Mouse (Mus musculus): ENCODE measurements around the gene Cit. TPM values are rescaled to one million over a fixed set of nuclear protein-coding genes. Genes with fewer than 3 reads are reported as not detected.

The Cit gene
- polyA plus RNA-seq, 1 experiment: 8.5 TPM

GRCm38 (mm10) chr5:116048321-116048720 is 203.2 kb downstream of the Cit start:
- Histone ChIP-seq H3K79me2 (ENCODE audit: control insufficient read depth, insufficient read depth) (no peaks in the 10 kb centered on the region), H3K27me3 (ENCODE audit: control insufficient read depth, insufficient read depth, insufficient read length) (peaks cover 13% of the 10 kb centered on the region), H3K4me2 (ENCODE audit: low read depth) (no peak overlapping the region), H3K4me3 (no peak overlapping the region), H3ac (ENCODE audit: control insufficient read depth, insufficient read length) (no peak overlapping the region), H3K36me3 (ENCODE audit: control insufficient read depth, insufficient read depth) (no peaks in the 10 kb centered on the region)
- TF ChIP-seq MYOG (IDR thresholded peaks at IDR 0.05; ENCODE audit: control insufficient read depth in 1 of 3, insufficient read depth in 1 of 3, insufficient read length in 2 of 3, low read depth in 2 of 3): no peak
- no peak for TF ChIP-seq E2F4 (IDR thresholded peaks at IDR 0.05; ENCODE audit: insufficient read depth)

GRCm38 (mm10) chr5:116049821-116050220 is 204.7 kb downstream of the Cit start:
- no peak overlapping the region for H3K4me3 ChIP-seq
- no peak overlapping the region for H3K4me2 ChIP-seq (ENCODE audit: low read depth)
- no peaks in the 10 kb centered on the region for H3K36me3 ChIP-seq (ENCODE audit: control insufficient read depth, insufficient read depth)
- H3K79me2 ChIP-seq (ENCODE audit: control insufficient read depth, insufficient read depth): no peaks in the 10 kb centered on the region
- H3ac ChIP-seq (ENCODE audit: control insufficient read depth, insufficient read length): no peak overlapping the region
- TF ChIP-seq E2F4 (IDR thresholded peaks at IDR 0.05; ENCODE audit: insufficient read depth) (no peak), POLR2AphosphoS2 (IDR thresholded peaks at IDR 0.05; ENCODE audit: insufficient read length, low read depth) (no peak), POLR2A (IDR thresholded peaks at IDR 0.05; ENCODE audit: insufficient read length, low read depth) (no peak)
- peaks cover 22% of the 10 kb centered on the region for H3K27me3 ChIP-seq (ENCODE audit: control insufficient read depth, insufficient read depth, insufficient read length)

DNA sequence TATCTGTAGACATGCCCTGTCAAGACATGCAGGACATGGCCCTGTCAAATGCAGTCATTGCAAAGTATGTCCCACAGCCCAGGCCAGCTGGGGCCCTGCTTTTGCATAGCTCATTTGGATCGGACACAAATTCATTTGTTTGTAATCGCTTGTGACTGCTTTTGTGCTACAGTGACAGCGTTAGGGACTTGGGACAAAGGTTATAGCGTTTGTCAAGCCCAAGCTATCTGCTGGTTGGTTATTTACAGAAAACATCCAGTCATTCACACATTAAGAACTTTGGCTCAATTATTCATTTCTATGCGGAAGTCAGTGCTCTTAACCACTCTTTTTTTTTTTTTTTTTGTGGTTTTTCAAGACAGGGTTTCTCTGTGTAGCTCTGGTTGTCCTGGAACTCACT is 207.1 kb downstream of the Cit start:
- Histone ChIP-seq H3K4me2 (ENCODE audit: low read depth) (no peak overlapping the region), H3K79me2 (ENCODE audit: control insufficient read depth, insufficient read depth) (no peaks in the 10 kb centered on the region), H3K27me3 (ENCODE audit: control insufficient read depth, insufficient read depth, insufficient read length) (peaks cover 22% of the 10 kb centered on the region), H3K36me3 (ENCODE audit: control insufficient read depth, insufficient read depth) (no peaks in the 10 kb centered on the region), H3K4me3 (no peak overlapping the region), H3ac (ENCODE audit: control insufficient read depth, insufficient read length) (no peak overlapping the region)
- TF ChIP-seq POLR2A (IDR thresholded peaks at IDR 0.05; ENCODE audit: insufficient read length, low read depth) (no peak), MYOG (IDR thresholded peaks at IDR 0.05; ENCODE audit: control insufficient read depth in 1 of 3, insufficient read depth in 1 of 3, insufficient read length in 2 of 3, low read depth in 2 of 3) (no peak), CEBPB (IDR thresholded peaks at IDR 0.05; ENCODE audit: insufficient read depth, poor library complexity, severe bottlenecking) (no peak), TCF12 (IDR thresholded peaks at IDR 0.05; ENCODE audit: insufficient read depth, poor library complexity, severe bottlenecking) (no peak), POLR2AphosphoS2 (IDR thresholded peaks at IDR 0.05; ENCODE audit: insufficient read length, low read depth) (no peak), E2F4 (IDR thresholded peaks at IDR 0.05; ENCODE audit: insufficient read depth) (no peak), MYOD1 (IDR thresholded peaks at IDR 0.05; ENCODE audit: control insufficient read depth in 1 of 3, insufficient read length in 2 of 3, low read depth in 2 of 3) (no peak), TCF3 (IDR thresholded peaks at IDR 0.05; ENCODE audit: insufficient read length, low read depth) (no peak), REST (IDR thresholded peaks at IDR 0.05; ENCODE audit: insufficient read depth, insufficient read length) (no peak), USF1 (IDR thresholded peaks at IDR 0.05; ENCODE audit: low read depth) (no peak), MAX (IDR thresholded peaks at IDR 0.05; ENCODE audit: low read depth) (no peak), SRF (IDR thresholded peaks at IDR 0.05; ENCODE audit: control insufficient read depth, insufficient read length, low read depth) (no peak)

GRCm38 (mm10) chr5:116052826-116053225 is 207.7 kb downstream of the Cit start:
- Histone ChIP-seq H3K36me3 (ENCODE audit: control insufficient read depth, insufficient read depth) (no peaks in the 10 kb centered on the region), H3ac (ENCODE audit: control insufficient read depth, insufficient read length) (no peak overlapping the region), H3K27me3 (ENCODE audit: control insufficient read depth, insufficient read depth, insufficient read length) (peaks cover 26% of the 10 kb centered on the region), H3K4me3 (no peak overlapping the region), H3K4me2 (ENCODE audit: low read depth) (no peak overlapping the region), H3K79me2 (ENCODE audit: control insufficient read depth, insufficient read depth) (no peaks in the 10 kb centered on the region)
- no peak for TF ChIP-seq MYOD1 (IDR thresholded peaks at IDR 0.05; ENCODE audit: control insufficient read depth in 1 of 3, insufficient read length in 2 of 3, low read depth in 2 of 3)
- TF ChIP-seq MAX (IDR thresholded peaks at IDR 0.05; ENCODE audit: low read depth): no peak
- TF ChIP-seq REST (IDR thresholded peaks at IDR 0.05; ENCODE audit: insufficient read depth, insufficient read length): no peak
- no peak for TF ChIP-seq POLR2A (IDR thresholded peaks at IDR 0.05; ENCODE audit: insufficient read length, low read depth)
- no peak for TF ChIP-seq SRF (IDR thresholded peaks at IDR 0.05; ENCODE audit: control insufficient read depth, insufficient read length, low read depth)
- no peak for TF ChIP-seq USF1 (IDR thresholded peaks at IDR 0.05; ENCODE audit: low read depth)
- no peak for TF ChIP-seq MYOG (IDR thresholded peaks at IDR 0.05; ENCODE audit: control insufficient read depth in 1 of 3, insufficient read depth in 1 of 3, insufficient read length in 2 of 3, low read depth in 2 of 3)
- no peak for TF ChIP-seq E2F4 (IDR thresholded peaks at IDR 0.05; ENCODE audit: insufficient read depth)
- no peak for TF ChIP-seq TCF3 (IDR thresholded peaks at IDR 0.05; ENCODE audit: insufficient read length, low read depth)
- TF ChIP-seq CEBPB (IDR thresholded peaks at IDR 0.05; ENCODE audit: insufficient read depth, poor library complexity, severe bottlenecking): no peak
- TF ChIP-seq TCF12 (IDR thresholded peaks at IDR 0.05; ENCODE audit: insufficient read depth, poor library complexity, severe bottlenecking): no peak
- no peak for TF ChIP-seq POLR2AphosphoS2 (IDR thresholded peaks at IDR 0.05; ENCODE audit: insufficient read length, low read depth)

Other genes starting within 250 kb of the Cit start
- 44.8 TPM for gene Rab35, start 213.4 kb upstream of the Cit start, polyA plus RNA-seq (2012; fragmentation: generic; extraction: Trizol)
- 2.8 TPM for gene Bicdl1, start 113.7 kb upstream of the Cit start, polyA plus RNA-seq (2012; fragmentation: generic; extraction: Trizol)
- gene Prkab1, start 179.2 kb downstream of the Cit start, polyA plus RNA-seq (2012; fragmentation: generic; extraction: Trizol): 32.2 TPM
- gene Tmem233, start 238.0 kb downstream of the Cit start, polyA plus RNA-seq (2012; fragmentation: generic; extraction: Trizol): 0.04 TPM

Data from myocyte (in vitro differentiated cells).